Mouse (Mus musculus) neutrophil, adult 83 days (primary cell): Measurements from ENCODE around the gene Foxn4. TPM values are rescaled to one million over a fixed set of nuclear protein-coding genes. Genes with fewer than 3 reads are reported as not detected.

ENCODE experiments used
- total RNA-seq, 2 experiments: library from RNA; stranded (reverse); gene quantifications; one replicate each; pipeline ENCODE4 v1.2.4; 2023

Gene Foxn4
- total RNA-seq, result not detected

GRCm38 (mm10) chr5:114273693-114274402 is at the start of gene Foxn4:
Gene Foxn4, minus strand, starts transcription at chr5:114273807.

GRCm38 (mm10) chr5:114288874-114289273 is 15.3 kb upstream of the Foxn4 start, which contains the start of gene Myo1h:
Gene Myo1h, plus strand, starts transcription at chr5:114289166.

Other genes starting within 250 kb of the Foxn4 start
- gene Usp30, start 208.3 kb downstream of the Foxn4 start, total RNA-seq, result 1 to 10 TPM; 6.8 to 7.3 TPM
- gene Svop, start 182.2 kb downstream of the Foxn4 start, total RNA-seq, result not detected
- 1 to 10 TPM; 1.9 to 2.1 TPM for gene Alkbh2, start 145.6 kb downstream of the Foxn4 start, total RNA-seq
- gene Ung, start 143.4 kb downstream of the Foxn4 start, total RNA-seq, result 1 to 10 TPM; 7.3 to 7.4 TPM
- gene Acacb, start 127.3 kb downstream of the Foxn4 start, total RNA-seq, result 1 to 10 TPM; 4.1 to 5.7 TPM
- 1 to 10 TPM; 1.9 to 3.1 TPM for gene Myo1h, start 15.4 kb upstream of the Foxn4 start, total RNA-seq
- 10 to 100 TPM; 81.3 to 84.8 TPM for gene Kctd10, start 106.7 kb upstream of the Foxn4 start, total RNA-seq
- 10 to 100 TPM; 43.5 to 53.9 TPM for gene Ube3b, start 106.8 kb upstream of the Foxn4 start, total RNA-seq
- 1 to 10 TPM; 2.5 to 3.0 TPM for gene Mmab, start 170.3 kb upstream of the Foxn4 start, total RNA-seq
- gene Mvk, start 170.5 kb upstream of the Foxn4 start, total RNA-seq, result 1 to 10 TPM; 7.9 to 8.3 TPM